Mouse (Mus musculus) G1E (cell line): ENCODE measurements around the gene Pex11a.

ENCODE experiments used
- CTCF ChIP-seq: IDR thresholded peaks from 2 replicates; pipeline ENCODE4 v1.5.1; 2012; ENCODE audit warnings: low read depth, low read length, inconsistent platforms, mixed read lengths
- GATA1 ChIP-seq: IDR thresholded peaks from 2 replicates; pipeline ENCODE4 v1.6.1; 2012; ENCODE audit warnings: borderline replicate concordance, low read length, inconsistent platforms, mixed read lengths

- no peak for TF ChIP-seq CTCF
- TF ChIP-seq GATA1: no peak
Observed at GRCm38 (mm10) chr7:79710831-79711230, 32.1 kb downstream of the Pex11a start.
